Mouse (Mus musculus) stomach, embryonic 15.5 days (tissue): ENCODE data around the gene Carhsp1. TPM values are rescaled to one million over a fixed set of nuclear protein-coding genes. Genes with fewer than 3 reads are reported as not detected.

Source experiments
- ATAC-seq: fragments of 200-750 bp; cut with Nextera tagmentation; 2 replicates; pipeline ENCODE4 v1.8.0; 2017; ENCODE audit warnings: low read depth, moderate number of reproducible peaks, moderate TSS enrichment; ENCODE audit not compliant: insufficient read depth, low FRiP score
- H3K27ac ChIP-seq: fragments of 300-500 bp; sonication (generic); 2 replicates; pipeline ENCODE4 v1.5.1; 2015; ENCODE audit warnings: mild to moderate bottlenecking, inconsistent platforms
- H3K27me3 ChIP-seq: fragments of 300-500 bp; sonication (generic); replicated peaks from 2 replicates; pipeline ENCODE4 v1.6.1; 2015; ENCODE audit warnings: inconsistent platforms
- H3K36me3 ChIP-seq: fragments of 300-500 bp; sonication (generic); 2 replicates; pipeline ENCODE4 v1.6.1; 2015; ENCODE audit warnings: inconsistent platforms
- H3K4me1 ChIP-seq: fragments of 300-500 bp; sonication (generic); 2 replicates; pipeline ENCODE4 v1.6.1; 2015; ENCODE audit warnings: inconsistent platforms
- H3K4me2 ChIP-seq: fragments of 300-500 bp; sonication (generic); 2 replicates; pipeline ENCODE4 v1.6.1; 2015; ENCODE audit warnings: mild to moderate bottlenecking, inconsistent platforms
- H3K4me3 ChIP-seq: fragments of 300-500 bp; sonication (generic); replicated peaks from 2 replicates; pipeline ENCODE4 v1.5.1; 2015; ENCODE audit warnings: inconsistent platforms
- H3K9ac ChIP-seq: fragments of 300-500 bp; sonication (generic); 2 replicates; pipeline ENCODE4 v1.6.1; 2015; ENCODE audit warnings: inconsistent platforms
- H3K9me3 ChIP-seq: fragments of 300-500 bp; sonication (generic); 2 replicates; pipeline ENCODE4 v1.6.1; 2016; ENCODE audit warnings: inconsistent platforms
- WGBS: fragments of 180-500 bp; shearing (Covaris S2); methylation state at CpG from one replicate; pipeline ENCODE4 v1.1.7; 2015; 5-methylcytosine and 5-hydroxymethylcytosine counted together
- microRNA-seq: library from miRNA; unstranded; fragments of <30 nt; microRNA quantifications from one replicate; pipeline ENCODE4, GENCODE M21; 2016
- polyA plus RNA-seq: library from polyadenylated mRNA; unstranded; fragments of >200 nt; fragmentation: Nextera tagmentation; extraction: Ambion mirVana; gene quantifications from 2 replicates; pipeline ENCODE4 v1.2.1, GENCODE M21; 2015

Gene Carhsp1
- polyA plus RNA-seq, 1 experiment from 2014 or later = 82.3 TPM

DNA sequence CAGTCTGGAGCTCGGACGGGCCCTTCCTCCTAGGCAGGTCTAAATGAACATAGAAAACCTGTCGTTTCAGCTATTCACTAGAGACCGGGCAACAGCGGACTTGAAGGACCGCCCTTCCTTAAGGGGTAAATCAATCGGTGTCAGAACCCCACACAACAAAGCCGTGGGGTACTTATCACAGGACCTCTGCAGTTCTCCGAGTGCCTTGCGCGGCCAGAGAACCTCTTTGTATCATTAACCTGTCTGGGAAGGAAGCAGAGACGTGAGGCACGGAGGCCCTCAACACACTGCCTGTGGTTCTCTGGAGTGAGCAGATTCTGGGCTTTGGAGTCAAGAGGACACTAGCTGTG, 35.1 kb downstream of the Carhsp1 start:
- under 1% methylated on average over 13 of the region's 13 CpGs for whole genome bisulfite sequencing
- Histone ChIP-seq H3K9me3 (no peaks in the 10 kb centered on the region), H3K9ac (peak overlapping the region; percentile 85), H3K27ac (peak overlapping the region; percentile 95), H3K36me3 (no peaks in the 10 kb centered on the region), H3K4me3 (peak overlapping the region; percentile 91), H3K4me1 (peaks cover 11% of the 10 kb centered on the region), H3K4me2 (peak overlapping the region; percentile 78), H3K27me3 (no peaks in the 10 kb centered on the region)
- peak; percentile 19; the same call in 1 of the 2 replicates for ATAC-seq

DNA sequence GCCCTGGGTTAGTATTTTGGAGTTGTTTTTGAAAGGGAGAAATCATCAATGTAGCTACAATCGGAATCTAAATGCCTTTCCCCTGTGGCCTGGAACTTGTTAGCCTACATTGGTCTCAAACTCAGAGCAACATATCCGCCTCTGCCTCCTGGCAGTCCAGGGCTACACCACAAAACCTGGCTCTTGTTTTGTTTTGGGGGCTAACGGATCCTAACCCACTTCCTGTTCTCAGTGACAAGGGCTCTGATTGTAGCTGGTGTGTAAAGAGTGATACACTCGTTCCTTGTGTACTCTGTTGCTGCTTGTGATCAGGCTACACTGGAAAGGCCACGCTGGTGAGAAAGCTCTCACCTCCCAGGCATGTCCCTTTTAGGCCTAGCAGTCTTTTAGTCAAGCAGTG, 40.5 kb downstream of the Carhsp1 start:
- 84% methylated on average over 5 of the region's 5 CpGs for WGBS
- Histone ChIP-seq H3K4me2 (no peak overlapping the region), H3K27ac (no peak overlapping the region), H3K9me3 (no peaks in the 10 kb centered on the region), H3K4me3 (no peak overlapping the region), H3K27me3 (no peaks in the 10 kb centered on the region), H3K9ac (no peak overlapping the region), H3K36me3 (peaks cover 3% of the 10 kb centered on the region; the same call in 1 of the 2 replicates), H3K4me1 (peaks cover 8% of the 10 kb centered on the region)
- ATAC-seq = no peak

DNA sequence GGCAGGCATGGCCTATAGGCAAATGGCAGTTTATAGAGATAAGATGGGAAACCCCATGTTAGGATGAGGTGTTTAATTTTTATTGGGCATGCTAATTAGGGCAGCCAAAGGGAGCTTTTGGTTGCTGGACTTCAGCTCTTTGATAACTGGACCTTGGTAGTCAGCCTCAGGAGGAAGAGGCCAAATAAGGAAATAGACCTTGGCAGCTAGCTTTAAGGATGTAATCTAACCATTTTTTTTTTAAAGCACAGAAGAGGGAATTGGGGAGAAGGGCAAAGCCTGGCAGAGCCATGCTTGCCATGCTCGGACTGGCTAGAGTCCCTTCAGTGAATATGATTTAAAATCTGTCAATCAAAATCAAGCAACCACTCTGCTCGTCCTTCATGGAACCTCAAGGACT, 41.5 kb downstream of the Carhsp1 start:
- peaks cover 3% of the 10 kb centered on the region; the same call in 1 of the 2 replicates for H3K36me3 ChIP-seq
- H3K9ac ChIP-seq = no peak overlapping the region
- H3K4me1 ChIP-seq = peaks cover 1% of the 10 kb centered on the region; the same call in 1 of the 2 replicates
- ATAC-seq = no peak
- no peak overlapping the region for H3K4me3 ChIP-seq
- no peaks in the 10 kb centered on the region for H3K9me3 ChIP-seq
- WGBS = 73% methylated on average over 2 of the region's 2 CpGs
- H3K27me3 ChIP-seq = no peaks in the 10 kb centered on the region
- no peak overlapping the region for H3K4me2 ChIP-seq
- no peak overlapping the region for H3K27ac ChIP-seq

DNA sequence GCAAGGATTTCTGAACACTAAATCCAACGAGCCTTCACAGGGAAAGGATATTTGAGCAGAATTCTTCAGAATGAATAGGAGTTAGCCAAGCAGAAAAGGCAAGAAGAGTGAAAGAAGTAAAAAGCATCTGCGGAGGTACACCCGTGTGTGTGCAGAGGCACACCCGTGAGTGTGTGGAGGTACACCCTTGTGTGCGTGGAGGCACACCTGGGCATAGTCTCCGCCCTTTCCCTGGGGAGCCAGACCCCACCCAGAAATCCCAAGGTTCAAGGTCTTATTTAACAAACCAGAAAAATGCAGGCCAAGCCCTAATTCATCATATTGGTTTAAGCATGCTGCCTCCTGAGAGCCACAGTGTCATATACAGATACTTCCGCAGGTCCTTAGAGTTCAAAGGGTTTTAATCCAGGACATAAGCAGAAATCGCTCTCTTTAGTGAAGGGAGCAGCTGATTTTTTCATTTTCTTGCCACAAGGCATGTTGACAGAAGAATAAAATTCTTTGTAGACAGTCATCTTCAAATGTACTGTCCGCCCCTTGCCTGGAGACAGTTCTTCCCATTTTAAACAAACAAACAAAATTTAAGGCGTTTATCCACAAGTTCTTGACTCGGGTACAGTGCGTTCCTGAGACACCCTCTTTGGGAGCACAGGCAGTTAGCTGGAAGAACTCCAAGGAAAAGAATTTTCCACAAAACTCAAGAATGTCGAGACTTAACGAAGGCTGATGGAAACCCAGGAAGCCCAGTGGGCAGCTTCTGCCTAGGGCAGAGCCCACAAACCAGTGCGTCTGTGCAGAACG, 51.4 kb downstream of the Carhsp1 start:
- Histone ChIP-seq H3K36me3 (no peaks in the 10 kb centered on the region), H3K9me3 (no peaks in the 10 kb centered on the region), H3K4me1 (peaks cover 10% of the 10 kb centered on the region), H3K27me3 (no peaks in the 10 kb centered on the region), H3K4me3 (no peak overlapping the region), H3K9ac (no peak overlapping the region), H3K4me2 (0 out of 2 replicates have a peak overlapping the region, but pooled peaks have one; percentile 0), H3K27ac (peak overlapping the region; percentile 55)
- ATAC-seq = no peak
- 47% methylated on average over 16 of the region's 16 CpGs for WGBS

DNA sequence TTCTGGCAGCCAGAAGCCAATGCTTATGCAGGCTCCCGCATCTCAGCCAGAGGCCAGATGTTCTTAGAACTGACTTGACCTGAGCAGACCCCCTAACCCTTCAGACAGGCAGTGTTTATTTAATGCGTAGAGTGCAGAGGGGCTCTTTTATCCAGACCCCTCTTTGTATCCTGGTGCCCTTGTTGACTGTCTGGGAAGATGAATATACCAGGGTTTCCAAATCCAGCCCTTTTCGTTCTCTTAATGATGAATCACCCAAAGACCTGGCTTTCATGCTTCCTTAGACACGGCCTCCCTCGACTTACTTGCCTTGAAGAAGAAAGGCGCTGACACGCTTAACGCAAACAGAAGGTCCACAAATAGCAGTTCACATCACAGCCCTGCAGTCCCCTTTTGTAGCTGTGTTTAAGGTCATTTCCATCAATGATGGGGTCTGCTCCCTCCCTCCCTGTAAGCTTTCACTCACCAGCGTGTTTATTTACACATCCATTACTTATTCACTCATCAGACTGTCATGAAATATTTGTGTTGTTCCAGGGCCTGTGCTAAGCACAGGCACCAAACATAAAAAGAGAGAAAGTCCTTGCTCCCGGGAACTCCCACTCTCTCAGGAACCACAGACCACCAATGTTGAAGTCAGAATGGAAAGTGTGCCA, 52.2 kb downstream of the Carhsp1 start:
- 15% methylated on average over 10 of the region's 10 CpGs for WGBS
- no peak overlapping the region for H3K9ac ChIP-seq
- H3K4me2 ChIP-seq = 0 out of 2 replicates have a peak overlapping the region, but pooled peaks have one; percentile 0
- ATAC-seq = peak; percentile 29; the same call in 1 of the 2 replicates
- peaks cover 10% of the 10 kb centered on the region for H3K4me1 ChIP-seq
- no peaks in the 10 kb centered on the region for H3K27me3 ChIP-seq
- H3K27ac ChIP-seq = peak overlapping the region; percentile 55
- no peaks in the 10 kb centered on the region for H3K36me3 ChIP-seq
- no peaks in the 10 kb centered on the region for H3K9me3 ChIP-seq
- no peak overlapping the region for H3K4me3 ChIP-seq

DNA sequence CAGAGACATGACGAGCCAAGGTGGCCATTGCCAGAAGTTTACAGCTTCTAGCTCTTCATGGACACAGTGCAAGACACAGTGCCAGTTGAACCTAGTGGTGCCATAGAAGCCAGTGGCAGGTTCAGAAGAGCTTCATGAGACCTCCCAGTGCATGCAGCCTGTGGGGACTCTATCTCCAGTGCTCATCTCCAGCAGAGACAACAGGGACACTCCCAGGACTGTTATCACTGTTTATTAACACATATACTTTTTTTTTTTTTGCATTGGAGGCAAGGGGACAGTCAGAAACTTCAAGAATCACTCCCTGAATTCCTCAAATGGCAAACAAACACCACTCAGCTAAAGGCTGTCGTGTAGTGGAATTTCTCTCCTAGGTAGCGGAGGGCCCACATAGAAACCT, 58.5 kb downstream of the Carhsp1 start:
- no peaks in the 10 kb centered on the region for H3K4me1 ChIP-seq
- WGBS = 79% methylated on average over 3 of the region's 3 CpGs
- H3K9ac ChIP-seq = no peak overlapping the region
- H3K27ac ChIP-seq = no peak overlapping the region
- no peaks in the 10 kb centered on the region for H3K36me3 ChIP-seq
- no peak overlapping the region for H3K4me2 ChIP-seq
- no peaks in the 10 kb centered on the region for H3K27me3 ChIP-seq
- ATAC-seq = no peak
- no peaks in the 10 kb centered on the region for H3K9me3 ChIP-seq
- H3K4me3 ChIP-seq = no peak overlapping the region

DNA sequence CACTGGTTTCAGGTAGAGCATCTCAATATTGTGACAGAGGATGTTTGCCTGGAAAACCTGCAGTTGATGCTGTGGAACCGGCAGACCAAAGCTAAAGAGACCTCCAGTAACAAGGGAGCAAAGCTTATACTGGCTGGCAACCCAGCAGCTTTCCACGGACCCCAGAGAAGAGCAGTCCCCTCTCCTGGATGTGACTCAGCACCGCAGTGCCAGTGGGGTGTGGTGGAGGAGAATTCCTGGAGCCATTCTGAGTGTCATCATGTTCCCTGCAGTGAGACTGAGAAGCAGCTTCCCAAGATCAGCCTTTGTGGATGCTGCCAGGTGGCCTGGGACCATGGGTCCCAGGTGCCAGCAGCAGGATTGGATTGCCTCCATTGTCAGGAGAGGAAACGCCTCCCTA, 58.9 kb downstream of the Carhsp1 start:
- H3K27ac ChIP-seq = no peak overlapping the region
- H3K9me3 ChIP-seq = no peaks in the 10 kb centered on the region
- 84% methylated on average over 4 of the region's 4 CpGs for WGBS
- H3K4me1 ChIP-seq = no peaks in the 10 kb centered on the region
- no peaks in the 10 kb centered on the region for H3K27me3 ChIP-seq
- no peak for ATAC-seq
- H3K36me3 ChIP-seq = no peaks in the 10 kb centered on the region
- no peak overlapping the region for H3K9ac ChIP-seq
- no peak overlapping the region for H3K4me3 ChIP-seq
- no peak overlapping the region for H3K4me2 ChIP-seq

DNA sequence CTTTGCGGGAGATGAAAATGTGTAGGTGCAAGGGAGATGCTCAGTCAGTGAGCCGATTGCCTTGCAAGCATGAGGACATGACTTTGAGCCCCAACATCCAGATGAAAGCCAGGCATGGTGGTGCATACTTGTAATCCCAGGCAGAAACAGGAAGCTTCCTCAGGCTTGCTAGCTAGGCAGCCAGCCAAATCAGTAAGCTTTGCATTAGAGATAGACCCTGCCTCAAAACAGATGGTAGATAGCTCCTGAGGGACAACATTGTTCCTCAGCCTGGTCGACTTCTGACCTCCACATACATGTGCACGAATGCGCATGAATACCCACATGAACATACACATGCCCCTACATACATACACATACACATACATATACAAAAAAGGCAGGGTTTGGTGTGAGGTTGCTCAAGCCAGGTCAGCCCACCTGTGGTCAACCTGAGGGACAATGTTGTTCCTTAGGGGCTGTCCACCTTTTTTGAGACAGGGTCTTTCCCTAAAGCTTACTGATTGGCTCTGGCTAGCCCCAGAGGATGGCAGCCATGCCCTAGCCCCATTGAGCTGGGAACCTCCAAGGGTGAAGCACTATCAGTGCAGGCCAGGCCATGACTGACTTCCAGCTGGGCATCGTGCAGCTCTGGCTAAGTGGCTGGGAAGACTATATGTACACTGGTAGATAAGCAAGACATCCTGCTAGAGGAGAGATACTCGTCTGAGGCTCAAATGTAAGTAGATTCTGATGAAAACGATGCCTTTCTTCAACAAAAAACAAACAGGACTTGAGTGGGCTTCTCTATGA, 59.5 kb downstream of the Carhsp1 start:
- Histone ChIP-seq H3K27me3 (no peaks in the 10 kb centered on the region), H3K9ac (no peak overlapping the region), H3K36me3 (no peaks in the 10 kb centered on the region), H3K4me3 (no peak overlapping the region), H3K27ac (no peak overlapping the region), H3K9me3 (no peaks in the 10 kb centered on the region), H3K4me2 (no peak overlapping the region), H3K4me1 (no peaks in the 10 kb centered on the region)
- peak; percentile 92 for ATAC-seq
- 80% methylated on average over 8 of the region's 8 CpGs for WGBS

DNA sequence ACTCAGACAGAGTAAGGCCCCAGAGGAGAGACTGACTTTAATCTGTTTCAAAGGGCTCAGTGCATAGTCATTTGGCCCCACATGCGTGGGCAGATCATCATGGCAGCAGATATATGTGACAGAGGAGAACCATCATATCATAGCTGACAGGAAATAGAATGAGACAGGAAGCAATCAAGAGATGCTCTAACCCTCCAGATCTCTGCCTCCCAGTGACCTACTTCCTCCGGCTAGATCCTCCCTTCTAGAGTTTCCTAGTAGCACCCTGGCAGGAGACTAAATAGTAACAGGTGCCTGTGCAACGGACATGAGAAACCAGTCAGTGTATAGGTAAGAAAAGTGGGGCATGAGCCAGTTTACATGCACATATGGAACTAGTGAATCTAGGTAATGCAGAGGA, 61.6 kb downstream of the Carhsp1 start:
- H3K27me3 ChIP-seq = no peaks in the 10 kb centered on the region
- H3K4me3 ChIP-seq = no peak overlapping the region
- H3K4me2 ChIP-seq = no peak overlapping the region
- 75% methylated on average over 3 of the region's 3 CpGs for WGBS
- ATAC-seq = no peak
- no peaks in the 10 kb centered on the region for H3K36me3 ChIP-seq
- H3K9ac ChIP-seq = no peak overlapping the region
- no peak overlapping the region for H3K27ac ChIP-seq
- no peaks in the 10 kb centered on the region for H3K9me3 ChIP-seq
- H3K4me1 ChIP-seq = no peaks in the 10 kb centered on the region

Small RNA genes lying within 50 kb of the gene (microRNA-seq; reads per million reads assigned to microRNA genes)
- gene Gm22137 = not detected

Other genes with a start within 250 kb of the Carhsp1 start
- gene Tmem114, start 247.0 kb downstream of the Carhsp1 start, polyA plus RNA-seq = 0.15 TPM in 1 of 2 replicates, not detected in the other
- 14.0 and 14.7 TPM in 2 replicates for gene Mettl22, start 201.4 kb downstream of the Carhsp1 start, polyA plus RNA-seq
- 32.1 and 38.0 TPM in 2 replicates for gene Abat, start 158.7 kb downstream of the Carhsp1 start, polyA plus RNA-seq
- 67.6 and 69.2 TPM in 2 replicates for gene Pmm2, start 34.5 kb downstream of the Carhsp1 start, polyA plus RNA-seq
- 18.8 and 20.1 TPM in 2 replicates for gene Tmem186, start 34.4 kb downstream of the Carhsp1 start, polyA plus RNA-seq
- gene Gm5767, start 8.6 kb upstream of the Carhsp1 start, polyA plus RNA-seq = not detected in 2 replicates
- gene Usp7, start 120.2 kb upstream of the Carhsp1 start, polyA plus RNA-seq = 26.7 and 28.3 TPM in 2 replicates
- 20.3 and 20.8 TPM in 2 replicates for gene 1810013L24Rik, start 157.9 kb upstream of the Carhsp1 start, polyA plus RNA-seq